Mouse (Mus musculus) layer of hippocampus, postnatal 25 days (tissue): ENCODE measurements at regions not wholly inside any gene's neighbourhood (a gene's known extent, or its start where the extent isn't known, plus 50 kb on each side); places are given as distances from the start of the nearest gene placed in this dataset.

Source experiments
- DNase-seq, 2 experiments: peaks; one replicate each; pipeline ENCODE4 v3.0.0; 2022; ENCODE audit warnings: mixed read lengths in 2 of 2, low spot score in 1 of 2; ENCODE audit errors: extremely low spot score in 1 of 2

DNA sequence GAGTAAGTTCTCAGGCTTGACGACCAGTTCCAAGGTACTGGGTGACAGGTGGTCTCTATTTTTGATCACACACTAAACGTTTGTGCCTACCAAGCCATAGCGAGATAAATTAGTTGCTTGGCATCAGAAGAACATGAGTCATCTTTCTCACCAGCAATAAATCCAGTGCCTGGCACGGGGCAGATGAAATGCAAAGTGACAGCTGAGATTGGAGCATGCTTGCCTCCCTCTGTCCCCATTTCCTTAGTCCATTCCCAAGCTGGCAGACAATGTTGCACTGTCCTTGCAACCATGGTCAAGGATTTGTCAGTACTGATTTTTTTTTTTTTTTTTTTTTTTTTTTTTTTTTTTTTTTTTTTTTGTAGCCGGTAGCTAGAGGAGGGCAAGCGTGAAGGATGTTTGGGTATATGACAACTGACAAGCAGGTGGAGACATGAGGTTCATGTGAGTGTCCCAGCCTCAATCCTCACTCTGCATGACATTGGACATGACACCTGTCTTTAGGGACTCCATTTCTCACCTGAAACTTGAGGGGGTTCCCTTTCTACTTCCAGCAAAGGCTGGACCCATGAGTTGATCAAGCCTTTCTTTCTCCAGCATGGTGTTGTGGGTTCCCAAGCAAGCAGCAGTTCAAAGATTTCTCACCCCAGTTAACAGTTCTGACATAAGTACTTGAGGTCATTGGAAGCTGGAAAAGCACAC, 168.2 kb upstream of the Bcl6 start:
- no peak for DNase-seq

DNA sequence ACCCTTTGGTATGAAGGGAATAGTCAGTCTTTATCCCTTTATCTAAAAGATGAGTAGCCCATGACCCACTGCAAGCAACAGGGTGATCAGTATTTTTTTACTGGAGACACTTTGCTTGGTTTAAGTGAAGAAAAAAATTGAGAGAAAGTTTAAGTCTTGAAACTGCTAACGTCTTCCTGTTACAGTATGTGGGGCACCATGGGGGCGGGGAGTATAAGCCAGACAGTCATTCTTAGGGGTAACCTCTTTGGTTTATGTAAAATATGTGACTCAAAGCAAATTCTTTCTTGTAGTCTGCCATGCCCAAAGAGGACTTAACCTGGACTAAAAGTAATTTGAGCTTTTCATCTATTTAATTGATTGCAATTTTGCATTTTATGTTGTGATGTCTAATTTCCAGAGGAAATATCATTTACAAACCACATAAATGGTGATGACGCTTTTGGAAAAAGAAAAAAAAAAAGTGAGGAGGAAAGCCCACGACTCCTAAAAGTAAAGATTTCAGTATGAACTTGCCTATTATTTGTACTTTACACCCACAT, 166.2 kb upstream of the Bcl6 start:
- no peak for DNase-seq

DNA sequence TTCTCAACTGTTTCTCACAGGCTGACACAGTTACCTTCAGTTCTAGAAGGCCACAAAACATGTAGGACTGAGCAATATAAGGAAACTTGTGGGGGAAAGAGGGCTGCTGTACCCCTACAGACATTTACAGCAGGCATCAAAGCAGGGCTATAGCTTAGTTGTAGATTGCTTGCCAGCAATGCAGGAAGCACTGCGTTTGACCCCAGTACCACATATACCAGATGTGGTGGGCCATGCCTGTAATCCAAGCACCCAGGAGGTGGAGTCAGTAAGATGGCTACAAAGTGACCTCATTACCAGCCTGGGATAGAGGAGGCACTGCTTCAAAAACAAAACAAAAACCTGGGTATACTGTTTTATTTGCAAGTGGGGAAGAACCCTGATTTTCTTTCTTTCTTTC, 165.3 kb upstream of the Bcl6 start:
- no peak for DNase-seq

DNA sequence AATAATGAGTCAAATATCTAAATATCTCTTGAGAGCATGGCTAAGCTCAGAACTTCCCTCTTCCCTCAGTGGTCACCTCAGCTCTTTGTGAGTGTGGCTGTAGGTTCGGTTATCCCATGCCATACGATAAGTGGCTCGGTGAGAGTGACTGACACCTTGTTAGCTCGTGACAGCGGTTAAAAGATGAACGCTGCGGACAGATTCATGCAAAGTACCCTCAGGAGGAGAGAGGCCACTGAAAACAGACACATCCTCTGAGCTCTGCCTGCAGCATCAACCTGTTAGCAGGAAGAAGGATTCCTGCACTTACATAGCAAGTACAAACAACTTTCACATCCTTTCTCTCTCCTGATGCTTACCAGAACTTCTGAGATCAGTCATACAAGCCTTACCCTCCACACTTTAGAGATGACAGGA, 163.2 kb upstream of the Bcl6 start:
- no peak for DNase-seq

DNA sequence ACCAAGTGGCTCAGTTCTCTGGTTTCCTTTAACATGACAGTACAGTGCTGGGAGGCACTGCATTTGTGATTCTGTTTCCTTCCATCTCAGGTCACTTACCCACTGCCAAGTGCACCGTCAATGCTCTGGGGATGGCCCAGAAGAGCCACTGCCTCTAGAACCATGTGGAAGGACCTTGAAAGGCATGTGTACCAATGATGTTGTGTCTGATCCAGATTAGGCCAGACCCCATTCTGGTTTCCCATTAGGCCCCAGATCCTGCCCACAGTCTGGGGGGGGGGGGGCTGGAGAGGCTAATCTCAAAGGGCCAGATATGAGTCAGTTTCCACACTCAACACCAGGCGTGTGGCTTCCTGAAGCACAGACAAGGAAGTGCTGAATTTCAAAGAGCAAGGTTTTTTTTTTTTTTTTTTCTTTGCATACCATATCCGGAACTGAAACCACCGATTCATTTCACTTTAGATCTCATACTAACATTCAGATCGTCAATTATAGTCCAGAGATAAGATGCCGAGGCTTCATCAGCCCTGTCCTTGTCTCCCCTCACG, 162.6 kb upstream of the Bcl6 start:
- no peak for DNase-seq

DNA sequence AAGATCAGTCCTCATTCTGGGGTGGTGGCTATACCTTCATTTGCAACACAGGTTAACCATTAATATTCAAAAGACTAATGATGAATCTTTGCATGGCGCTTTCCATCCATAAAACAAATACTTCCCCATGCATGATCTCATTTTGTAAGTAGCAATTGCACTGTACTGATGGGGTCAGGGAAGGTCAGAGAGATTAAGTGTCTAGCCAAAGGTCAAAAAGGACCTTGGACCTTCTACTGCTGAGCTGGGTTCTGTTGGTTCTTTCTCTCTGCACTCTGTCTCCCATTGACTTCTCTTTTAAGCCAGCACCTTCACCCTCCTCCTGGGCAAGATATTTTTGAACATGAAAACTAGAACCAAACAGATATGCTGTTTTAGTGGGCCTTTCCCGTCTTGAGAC, 161.9 kb upstream of the Bcl6 start:
- DNase-seq, result no peak

DNA sequence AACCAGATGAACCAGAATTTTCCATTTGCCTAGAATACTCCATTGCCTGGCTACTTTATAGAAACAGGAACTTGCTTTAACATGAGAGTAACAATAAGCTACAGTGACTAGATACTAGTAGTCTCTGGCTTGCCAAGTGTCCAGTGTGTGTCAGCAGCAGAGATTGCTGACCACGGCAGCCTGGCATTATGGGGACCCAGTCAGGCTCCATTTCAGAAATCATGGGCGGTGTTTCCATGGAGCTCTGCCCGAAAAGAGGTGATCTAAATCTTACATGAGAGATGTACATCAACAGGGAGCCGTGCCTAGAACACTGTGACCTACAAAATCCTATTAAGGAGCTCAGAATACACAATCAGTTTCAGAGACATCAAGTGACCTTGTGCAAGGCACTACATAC, 160.8 kb upstream of the Bcl6 start:
- no peak for DNase-seq

DNA sequence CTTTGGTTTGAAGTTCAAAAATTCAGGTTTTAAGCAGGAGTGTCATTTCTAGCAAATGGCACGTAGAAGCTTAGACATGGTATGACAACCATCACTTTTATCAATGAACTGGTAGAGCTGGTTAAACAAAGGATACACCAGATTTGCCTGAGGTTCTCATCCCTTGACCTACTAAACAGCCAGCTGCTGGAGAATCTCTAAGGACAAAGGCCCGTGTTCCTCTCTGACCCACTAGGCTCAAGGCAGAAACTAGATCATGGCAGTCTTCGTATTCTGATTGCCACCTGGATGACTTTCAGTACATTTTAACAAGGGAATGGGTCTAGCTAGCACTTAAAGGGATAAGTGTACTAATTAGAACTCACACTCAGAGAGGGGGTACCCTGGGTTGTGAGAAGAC, 155.2 kb upstream of the Bcl6 start:
- DNase-seq, result no peak

DNA sequence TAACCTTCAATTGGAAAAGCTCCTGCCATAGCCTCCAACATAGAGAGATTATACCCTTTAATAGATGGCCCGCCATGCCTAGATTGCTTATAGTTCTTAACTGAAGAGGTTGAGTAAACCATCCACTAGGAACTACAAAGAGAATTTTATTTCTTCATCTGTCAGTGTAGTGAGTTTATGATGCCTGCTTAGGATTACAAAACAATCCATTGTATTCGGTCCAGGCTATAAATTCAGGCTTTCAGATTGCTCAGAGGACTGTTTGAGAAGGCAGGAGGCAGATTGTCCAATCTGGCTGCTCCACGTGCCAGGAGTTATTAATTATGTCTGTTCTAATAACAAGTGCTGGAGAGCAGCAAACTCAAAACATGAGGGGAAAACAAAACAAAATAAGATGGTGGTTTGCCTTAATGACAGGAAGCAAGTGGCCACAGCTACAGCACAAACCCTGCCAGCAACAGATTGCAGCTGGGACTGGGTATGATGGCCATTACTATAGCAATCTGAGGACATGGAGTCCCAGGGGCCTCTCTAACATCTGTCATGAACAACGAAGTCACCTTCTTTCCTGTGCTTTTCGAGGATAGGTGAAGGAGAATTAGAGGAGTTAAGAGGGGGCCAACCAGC, 154.4 kb upstream of the Bcl6 start:
- DNase-seq, result no peak

DNA sequence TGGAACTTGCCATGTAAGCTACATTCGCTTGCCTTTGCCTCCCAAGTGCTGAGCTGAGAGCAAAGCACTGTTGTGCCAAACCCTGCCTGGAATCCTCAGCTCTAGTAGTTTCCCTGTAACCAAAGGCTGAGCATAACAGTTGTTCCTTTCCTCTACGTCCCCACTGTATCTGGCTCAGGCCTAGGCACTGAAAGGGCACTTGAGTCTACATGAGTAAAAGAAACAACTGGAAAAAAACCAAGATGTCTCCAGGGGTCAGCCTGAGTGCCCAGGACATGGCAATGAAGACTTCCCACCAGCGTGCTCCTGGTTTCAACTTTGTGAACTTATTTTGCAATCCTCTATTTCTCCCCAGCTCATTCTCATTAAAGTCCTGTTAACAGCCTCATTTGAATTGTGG, 150.5 kb upstream of the Bcl6 start:
- DNase-seq, result no peak

DNA sequence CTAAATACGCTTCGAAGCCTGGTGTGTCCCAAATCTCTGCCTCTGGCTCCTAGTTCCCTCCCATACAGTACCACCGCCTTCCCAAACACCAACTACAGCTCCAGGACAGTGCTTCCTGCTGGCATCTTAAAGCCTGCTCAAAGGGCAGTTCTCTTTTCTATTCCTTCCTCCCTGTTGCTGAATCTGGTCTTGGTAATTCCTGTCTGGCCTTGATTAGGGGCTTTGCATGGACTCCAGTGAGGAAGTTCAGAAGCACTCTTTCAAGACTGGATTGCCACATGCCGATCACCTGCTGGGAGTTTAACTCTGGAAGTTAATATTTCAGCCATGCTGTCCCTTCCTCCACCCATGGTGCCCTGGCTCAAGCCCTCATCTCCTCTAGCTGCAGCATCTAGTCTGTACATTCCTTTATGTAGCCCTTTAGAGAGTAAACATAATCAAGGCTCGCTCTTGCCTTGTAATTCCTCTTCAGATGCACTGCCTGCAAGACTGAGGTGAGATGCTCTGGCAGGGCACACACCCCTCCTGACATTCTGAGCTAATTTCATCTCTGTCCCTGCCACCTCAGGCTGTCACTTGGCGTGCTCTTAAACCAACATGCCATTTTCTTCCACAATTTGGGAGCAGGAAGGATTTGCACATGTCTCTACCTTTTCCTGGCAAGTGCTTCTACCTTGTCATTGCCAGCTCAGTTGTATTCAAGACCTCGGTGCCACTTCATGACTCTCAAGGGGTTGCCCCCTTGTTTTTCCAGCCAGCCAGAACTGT, 148.8 kb upstream of the Bcl6 start:
- DNase-seq, result no peak

DNA sequence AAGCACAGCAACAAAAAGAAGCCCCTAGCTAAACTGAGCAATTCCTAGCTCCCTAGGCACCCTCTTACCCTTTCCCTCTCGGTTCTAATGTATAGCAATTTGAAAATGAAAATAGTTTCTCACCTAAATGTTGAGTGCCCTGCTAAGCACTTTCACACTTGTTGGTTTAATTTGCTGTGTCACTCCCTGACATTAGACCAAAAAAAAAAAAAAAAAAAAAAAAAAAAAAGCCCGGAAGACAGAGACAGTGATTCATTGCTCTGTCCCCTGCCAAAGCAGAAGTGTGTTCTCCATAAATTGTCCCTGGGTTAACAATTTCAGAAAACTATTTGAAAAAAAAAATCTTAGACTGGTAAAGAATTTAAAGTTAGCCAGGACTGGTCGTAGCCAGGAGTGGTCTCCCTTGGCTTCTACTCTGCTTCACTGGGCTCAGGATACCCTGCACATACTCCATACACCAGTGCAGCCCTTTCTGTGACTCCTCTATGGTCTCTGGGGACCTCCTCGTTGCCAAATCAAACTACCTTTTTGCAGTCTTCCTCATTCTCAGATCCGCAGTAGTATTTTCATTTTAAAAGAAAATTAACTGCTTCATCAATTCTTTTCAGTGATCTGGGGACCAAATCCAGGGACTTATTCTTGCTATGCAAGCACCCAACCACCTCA, 148.0 kb upstream of the Bcl6 start:
- no peak for DNase-seq

DNA sequence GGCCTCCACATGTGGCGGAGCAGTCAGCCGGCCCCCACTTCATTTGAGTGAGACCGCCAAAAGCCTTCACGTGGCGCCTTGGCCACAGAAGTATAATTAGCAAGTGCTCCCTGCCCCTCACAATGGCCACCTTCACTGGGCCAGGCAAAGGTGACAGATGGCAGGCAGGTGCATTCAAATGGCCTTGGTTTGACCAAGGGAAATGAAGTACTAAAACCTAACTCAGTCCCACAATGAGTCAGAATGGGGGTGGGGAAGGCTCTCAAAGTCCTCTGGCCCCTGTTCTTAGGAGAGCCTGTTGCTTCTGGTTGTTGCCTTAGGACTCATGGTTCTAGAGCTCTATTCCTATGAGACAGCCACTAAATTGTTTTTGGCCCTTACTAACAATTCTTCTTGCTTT, 147.2 kb upstream of the Bcl6 start:
- no peak for DNase-seq

DNA sequence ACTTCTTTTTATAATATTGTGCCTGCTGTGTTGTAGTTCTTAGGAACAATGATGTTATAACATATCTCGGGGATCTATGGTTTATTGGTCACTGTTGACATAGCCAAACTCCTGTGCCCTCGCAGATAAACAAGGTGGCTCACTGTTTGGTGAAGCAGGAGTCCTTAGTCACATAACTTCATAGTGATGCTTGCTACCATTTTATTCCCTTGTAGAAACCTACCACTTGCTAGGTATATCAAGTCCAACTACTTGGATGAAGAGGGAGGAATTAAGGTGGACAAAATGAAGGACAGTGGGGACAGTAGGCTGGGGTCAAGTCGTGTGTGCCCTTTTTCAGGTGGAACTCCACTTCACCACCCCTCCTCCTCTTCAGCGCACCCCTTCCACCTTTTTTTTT, 146.7 kb upstream of the Bcl6 start:
- DNase-seq, result no peak

DNA sequence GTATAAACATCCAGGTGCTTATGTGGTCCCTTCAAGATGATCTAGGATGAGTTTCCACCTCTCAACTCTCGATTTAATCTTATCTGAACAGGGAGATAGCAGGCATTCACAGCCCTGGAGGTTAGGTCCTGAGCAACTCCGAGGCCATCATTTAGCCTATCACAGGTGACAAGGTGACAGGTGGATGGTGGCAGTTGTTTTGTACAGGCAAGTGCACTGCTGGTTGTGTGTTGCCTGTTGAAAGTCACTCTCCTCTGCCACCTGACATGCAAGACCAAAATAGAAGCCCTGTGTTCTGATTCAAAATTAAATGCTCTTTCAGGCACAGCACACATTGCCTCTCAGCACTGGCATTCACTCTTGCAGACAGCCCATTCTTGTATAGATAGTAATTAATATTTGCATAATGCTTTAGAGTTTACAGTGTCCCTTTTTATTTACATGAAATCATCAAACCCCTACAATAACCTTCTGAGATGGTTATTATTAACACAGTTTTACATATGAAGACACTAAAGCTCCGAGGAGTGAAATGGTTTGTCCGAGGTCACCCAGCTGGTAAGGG, 145.9 kb upstream of the Bcl6 start:
- no peak for DNase-seq

DNA sequence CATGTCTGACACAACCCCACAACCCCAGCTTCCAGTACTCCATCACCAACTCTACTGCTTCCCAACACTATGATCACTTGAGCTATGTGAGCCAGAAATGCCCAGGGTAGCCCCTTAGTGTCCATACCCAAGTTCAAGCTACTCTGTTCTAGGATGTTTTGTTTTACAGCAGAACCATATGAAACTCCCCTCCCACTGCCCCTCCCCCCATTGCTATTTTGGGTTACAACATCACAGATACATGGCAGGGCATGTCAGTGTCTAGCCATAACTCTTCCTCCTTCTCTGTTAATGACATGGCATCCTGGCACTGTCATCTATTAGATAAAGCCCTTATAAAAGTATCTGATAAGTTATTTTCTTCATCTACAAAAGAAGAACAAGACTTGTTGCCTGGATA, 142.0 kb upstream of the Bcl6 start:
- DNase-seq, result no peak

DNA sequence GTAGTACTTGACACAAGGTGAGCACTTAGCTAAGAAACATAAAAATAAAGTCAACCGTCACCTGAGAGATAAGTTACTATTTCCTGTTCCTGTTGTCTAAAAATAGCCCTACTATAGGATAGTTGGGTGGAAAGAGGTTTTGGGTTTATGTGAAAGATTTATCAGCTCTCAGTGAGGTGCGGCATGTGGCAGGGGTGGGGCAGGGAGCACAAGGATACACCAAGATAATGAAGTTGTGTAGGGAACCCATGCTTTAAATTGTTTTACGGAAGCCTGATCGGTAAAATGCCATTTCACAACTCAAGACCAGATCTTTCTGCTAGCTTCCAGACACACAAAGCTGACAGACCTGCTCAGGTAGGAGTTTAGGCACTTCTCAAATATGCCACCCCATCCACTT, 141.0 kb upstream of the Bcl6 start:
- DNase-seq, result no peak

DNA sequence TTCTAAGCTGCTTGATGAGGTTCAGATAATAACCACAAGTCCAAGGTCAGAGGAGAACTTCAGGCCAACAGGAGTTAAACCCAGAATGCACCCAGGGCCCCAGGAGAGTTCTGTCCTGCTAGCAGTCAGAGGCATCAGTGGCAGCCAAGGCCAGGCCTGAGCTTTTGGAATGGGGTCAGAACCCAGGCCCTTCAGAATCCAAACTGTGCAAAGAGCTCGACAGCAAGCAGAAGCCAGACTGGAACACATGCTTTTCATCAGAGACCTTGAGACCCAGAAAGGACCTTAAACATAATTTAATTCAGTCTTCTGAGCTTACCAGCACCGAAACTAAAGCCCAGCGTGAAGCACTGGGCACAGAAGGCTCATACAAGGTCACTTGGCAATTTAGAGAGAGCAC, 139.9 kb upstream of the Bcl6 start:
- DNase-seq, result no peak

DNA sequence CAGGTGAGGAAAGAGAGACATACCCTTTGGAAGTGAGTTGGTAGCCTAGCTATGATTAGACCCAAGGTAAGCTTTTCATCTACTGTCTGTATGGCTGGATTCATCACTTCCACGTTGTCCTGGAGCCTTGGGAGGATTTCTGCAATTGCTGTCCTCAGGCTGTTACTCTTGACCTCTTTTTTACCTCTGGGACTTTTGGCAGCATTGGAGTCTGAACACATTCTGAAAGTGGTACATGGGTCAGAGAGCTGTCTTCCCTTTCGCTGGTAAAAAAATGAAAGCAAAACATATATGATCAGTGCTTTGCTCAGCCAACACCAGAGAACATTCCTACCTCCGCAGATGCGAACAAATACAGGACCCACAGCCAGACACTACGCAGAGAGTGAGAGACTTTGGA, 136.1 kb upstream of the Bcl6 start:
- DNase-seq, result no peak

DNA sequence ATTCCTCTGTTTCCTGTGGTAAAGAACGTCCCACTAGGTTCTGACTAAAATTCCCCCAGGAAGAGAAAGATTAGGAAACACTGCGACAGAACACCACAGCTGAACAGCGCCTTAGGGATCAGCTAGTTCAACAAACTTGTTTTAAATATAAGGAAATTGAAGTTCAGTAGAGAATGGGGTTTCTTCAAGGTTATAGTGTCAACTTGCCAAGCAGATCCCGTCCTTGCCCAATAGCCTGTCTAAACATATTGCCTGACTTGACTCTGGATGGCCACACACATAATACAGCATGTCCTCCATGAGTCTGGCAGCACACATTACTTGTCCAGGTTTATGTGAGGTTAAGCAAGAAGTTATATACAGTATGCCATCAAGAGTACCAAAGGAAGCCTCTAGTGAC, 135.4 kb upstream of the Bcl6 start:
- no peak for DNase-seq

DNA sequence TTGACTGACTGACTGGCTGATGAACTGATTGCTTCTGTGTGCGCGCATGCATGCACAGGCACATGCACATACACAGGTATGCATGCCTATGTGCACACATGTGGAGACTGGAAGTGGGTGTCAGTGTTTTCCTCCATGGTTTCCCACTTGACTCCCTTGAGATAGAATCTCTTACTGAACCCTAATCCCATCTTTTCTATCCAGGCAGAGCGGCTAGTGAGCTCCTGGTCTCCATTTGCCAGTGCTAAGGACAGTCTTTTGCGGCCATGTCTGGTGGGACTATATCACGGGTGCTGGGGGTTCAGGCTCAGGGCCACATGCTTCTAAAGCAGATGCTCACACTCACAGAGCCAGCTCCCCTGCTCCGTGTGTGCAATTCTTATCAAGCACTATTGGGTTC, 133.0 kb upstream of the Bcl6 start:
- no peak for DNase-seq
